In the genomic region with DNA sequence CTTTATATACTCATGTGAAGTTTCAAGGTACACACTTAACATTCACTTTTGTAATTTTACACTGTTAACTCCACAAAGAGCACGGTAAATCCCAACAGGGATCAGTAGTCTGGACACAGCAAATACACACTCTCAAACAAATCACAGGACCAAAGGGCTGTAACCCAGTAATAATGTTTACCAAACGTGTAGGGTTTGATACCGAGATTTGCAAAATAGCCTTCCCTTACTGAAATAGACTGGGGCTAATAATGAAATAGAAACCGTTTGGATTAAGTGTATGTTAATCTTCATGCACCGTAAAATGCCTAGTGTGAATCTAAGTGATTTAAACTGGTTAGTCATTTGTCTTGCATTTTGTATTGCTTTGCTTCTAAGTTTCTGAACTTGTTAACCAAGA, we compare ENCODE assay signal across 12 mouse cellular contexts. TPM values are rescaled to one million over a fixed set of nuclear protein-coding genes. Genes with fewer than 3 reads are reported as not detected.
DNase-seq lines count a peak whose midpoint lies in the region; ATAC-seq and TF ChIP-seq lines count a peak whose summit lies in the region.
"Had no signal": no experiment of that assay in that cellular context is flagged by ENCODE, and none has a peak within 500 bp of the region (broad histone marks: within the 10 kb centered on the region; RNA-seq: fewer than 3 reads in every experiment).

No protein-coding gene starts in this region.

- H3K27me3 ChIP-seq in erythroblast, embryonic 14.5 days (ENCODE audit: control insufficient read depth): no peaks in the 10 kb centered on the region
- no peaks in the 10 kb centered on the region for H3K27me3 ChIP-seq in lung, embryonic 14.5 days (ENCODE audit: insufficient read depth, low read length)
- no peaks in the 10 kb centered on the region for H3K27me3 ChIP-seq in hindbrain, embryonic 16.5 days (replicated peaks; ENCODE audit: control insufficient read depth, insufficient read depth, low read length)
- no peaks in the 10 kb centered on the region for H3K27me3 ChIP-seq in midbrain, embryonic 16.5 days (ENCODE audit: control insufficient read depth, insufficient read depth, low read depth, low read length)

- peaks cover 13% of the 10 kb centered on the region for H3K36me3 ChIP-seq in erythroblast, embryonic 14.5 days (ENCODE audit: control insufficient read depth)
- H3K36me3 ChIP-seq in lung, embryonic 14.5 days (ENCODE audit: insufficient read depth): peaks cover 8% of the 10 kb centered on the region; the same call in 1 of the 2 replicates
- H3K36me3 ChIP-seq in hindbrain, embryonic 16.5 days (ENCODE audit: control insufficient read depth, insufficient read depth, low read length): no peaks in the 10 kb centered on the region
- no peaks in the 10 kb centered on the region for H3K36me3 ChIP-seq in midbrain, embryonic 16.5 days (ENCODE audit: control insufficient read depth, insufficient read depth, low read length)

- peak overlapping the region; percentile 28 for H3K4me3 ChIP-seq in erythroblast, embryonic 14.5 days (replicated peaks)
- peak overlapping the region; percentile 73 for H3K4me3 ChIP-seq in lung, embryonic 14.5 days (ENCODE audit: low read depth, low read length)
- H3K4me3 ChIP-seq in hindbrain, embryonic 16.5 days (ENCODE audit: low read length): no peak overlapping the region
- no peak overlapping the region for H3K4me3 ChIP-seq in midbrain, embryonic 16.5 days (ENCODE audit: low read depth, low read length)

- no peaks in the 10 kb centered on the region for H3K9me3 ChIP-seq in erythroblast, embryonic 14.5 days (ENCODE audit: control insufficient read depth, low read length)
- H3K9me3 ChIP-seq in lung, embryonic 14.5 days (ENCODE audit: low read depth, low read length): no peaks in the 10 kb centered on the region
- no peaks in the 10 kb centered on the region for H3K9me3 ChIP-seq in hindbrain, embryonic 16.5 days (ENCODE audit: control insufficient read depth, low read length)
- no peaks in the 10 kb centered on the region for H3K9me3 ChIP-seq in midbrain, embryonic 16.5 days (replicated peaks; ENCODE audit: control insufficient read depth, low read length, poor library complexity, severe bottlenecking)

- no peak for TF ChIP-seq CTCF in lung, embryonic 14.5 days (IDR thresholded peaks at IDR 0.05; ENCODE audit: low read depth)

- 17% methylated on average over 5 of the region's 5 CpGs for WGBS in lung, embryonic 14.5 days
- 24% methylated on average over 5 of the region's 5 CpGs for WGBS in hindbrain, embryonic 16.5 days
- WGBS in midbrain, embryonic 16.5 days: 22% methylated on average over 5 of the region's 5 CpGs

- H3K27ac ChIP-seq in lung, embryonic 14.5 days (ENCODE audit: low read depth): no peak overlapping the region
- no peak overlapping the region for H3K27ac ChIP-seq in hindbrain, embryonic 16.5 days (ENCODE audit: low read depth, low read length)
- H3K27ac ChIP-seq in midbrain, embryonic 16.5 days (ENCODE audit: low read length): no peak overlapping the region

- no peak for DNase-seq in lung, embryonic 14.5 days
- DNase-seq in lung, postnatal 10 days: no peak
- DNase-seq in adrenal gland, postnatal 4 days (ENCODE audit: low spot score in 2 of 2): no peak
- no peak for DNase-seq in frontal cortex, postnatal 25 days (ENCODE audit: low spot score in 2 of 2)
- DNase-seq: B cell, adult 2 months; embryo, embryonic 11 days; right cerebral cortex, postnatal 25 days; thymus, adult 18-20 months had no signal

- peaks cover 37% of the 10 kb centered on the region for H3K4me1 ChIP-seq in erythroblast, embryonic 14.5 days (ENCODE audit: control insufficient read depth)
- H3K4me1 ChIP-seq in lung, embryonic 14.5 days (ENCODE audit: insufficient read depth): no peaks in the 10 kb centered on the region
- H3K4me1 ChIP-seq in hindbrain, embryonic 16.5 days (ENCODE audit: control insufficient read depth, insufficient read depth, low read depth, low read length): peaks cover 16% of the 10 kb centered on the region
- H3K4me1 ChIP-seq in midbrain, embryonic 16.5 days (ENCODE audit: control insufficient read depth, insufficient read depth, low read length): peaks cover 21% of the 10 kb centered on the region

- ATAC-seq in erythroblast, adult 5-6 weeks (replicated peaks; ENCODE audit: low FRiP score, poor library complexity, severe bottlenecking): no peak
- ATAC-seq in lung, embryonic 14.5 days (ENCODE audit: insufficient read depth): no peak
- ATAC-seq in hindbrain, embryonic 16.5 days: no peak
- no peak for ATAC-seq in midbrain, embryonic 16.5 days

- no peak overlapping the region for H3K9ac ChIP-seq in lung, embryonic 14.5 days
- no peak overlapping the region for H3K9ac ChIP-seq in hindbrain, embryonic 16.5 days (ENCODE audit: low read depth, low read length)
- 0 out of 2 replicates have a peak overlapping the region, but pooled peaks have one; percentile 3 for H3K9ac ChIP-seq in midbrain, embryonic 16.5 days (ENCODE audit: low read depth, low read length)

- peak overlapping the region; percentile 84 for H3K4me2 ChIP-seq in lung, embryonic 14.5 days
- peak overlapping the region; percentile 83; the same call in 1 of the 2 replicates for H3K4me2 ChIP-seq in hindbrain, embryonic 16.5 days (ENCODE audit: low read length)
- no peak overlapping the region for H3K4me2 ChIP-seq in midbrain, embryonic 16.5 days (ENCODE audit: low read length)

RNA-seq across cellular contexts. Expression of gene Snx14, which starts 1.2 kb away (rescaled TPM):
- polyA plus RNA-seq in erythroblast, embryonic 14.5 days (2012): 0.10 and 0.13 TPM in 2 replicates
- 12.7 and 19.6 TPM in 2 replicates for total RNA-seq in erythroblast, adult 5-6 weeks (2015; ENCODE audit: low replicate concordance)
- 12.8 and 12.9 TPM in 2 replicates for total RNA-seq in erythroblast, adult 5-6 weeks (2017; ENCODE audit: low replicate concordance)
- polyA plus RNA-seq in lung, embryonic 14.5 days (2014; fragmentation: Nextera tagmentation; extraction: Ambion mirVana): 22.9 and 24.5 TPM in 2 replicates
- polyA plus RNA-seq in hindbrain, embryonic 16.5 days (2015; fragmentation: Nextera tagmentation; extraction: Ambion mirVana): 39.7 and 41.1 TPM in 2 replicates
- 42.5 and 43.4 TPM in 2 replicates for polyA plus RNA-seq in midbrain, embryonic 16.5 days (2015; fragmentation: Nextera tagmentation; extraction: Ambion mirVana)
- total RNA-seq in adrenal gland, postnatal 4 days (2021): 10 to 100 TPM; 59.0 to 60.1 TPM

RNA-seq across cellular contexts. Expression of gene Gm20537, which starts 16.4 kb away (rescaled TPM):
- polyA plus RNA-seq in erythroblast, embryonic 14.5 days (2012): not detected in 2 replicates
- total RNA-seq in erythroblast, adult 5-6 weeks (2015; ENCODE audit: low replicate concordance): not detected in 2 replicates
- total RNA-seq in erythroblast, adult 5-6 weeks (2017; ENCODE audit: low replicate concordance): not detected in 2 replicates
- 0.68 TPM in 1 of 2 replicates, not detected in the other for polyA plus RNA-seq in lung, embryonic 14.5 days (2014; fragmentation: Nextera tagmentation; extraction: Ambion mirVana)
- 0.70 and 1.2 TPM in 2 replicates for polyA plus RNA-seq in hindbrain, embryonic 16.5 days (2015; fragmentation: Nextera tagmentation; extraction: Ambion mirVana)
- 0.35 and 0.66 TPM in 2 replicates for polyA plus RNA-seq in midbrain, embryonic 16.5 days (2015; fragmentation: Nextera tagmentation; extraction: Ambion mirVana)
- 1 to 10 TPM in 1 of 2 experiments, under 1 TPM in 1; 0.73 to 1.3 TPM for total RNA-seq in adrenal gland, postnatal 4 days (2021)

RNA-seq across cellular contexts. Expression of gene Syncrip, which starts 42.4 kb away (rescaled TPM):
- 3.0 and 3.8 TPM in 2 replicates for polyA plus RNA-seq in erythroblast, embryonic 14.5 days (2012)
- 50.6 and 51.7 TPM in 2 replicates for total RNA-seq in erythroblast, adult 5-6 weeks (2015; ENCODE audit: low replicate concordance)
- total RNA-seq in erythroblast, adult 5-6 weeks (2017; ENCODE audit: low replicate concordance): 36.5 and 38.8 TPM in 2 replicates
- 141 and 151 TPM in 2 replicates for polyA plus RNA-seq in lung, embryonic 14.5 days (2014; fragmentation: Nextera tagmentation; extraction: Ambion mirVana)
- 67.1 and 71.6 TPM in 2 replicates for polyA plus RNA-seq in hindbrain, embryonic 16.5 days (2015; fragmentation: Nextera tagmentation; extraction: Ambion mirVana)
- 75.2 and 87.6 TPM in 2 replicates for polyA plus RNA-seq in midbrain, embryonic 16.5 days (2015; fragmentation: Nextera tagmentation; extraction: Ambion mirVana)
- 100 to 1,000 TPM; 101 to 112 TPM for total RNA-seq in adrenal gland, postnatal 4 days (2021)

Comparison
In these comparisons a context has a peak if more than half of its experiments do, and no peak if none do; other contexts are left out.
1. H3K4me3 ChIP-seq: peak in erythroblast, embryonic 14.5 days (single experiment) and lung, embryonic 14.5 days (single experiment); none in hindbrain, embryonic 16.5 days (single experiment) and midbrain, embryonic 16.5 days (single experiment).
2. RNA of gene Snx14, which starts 1.2 kb away (polyA plus RNA-seq): 42.5 to 43.4 TPM in midbrain, embryonic 16.5 days, 39.7 to 41.1 TPM in hindbrain, embryonic 16.5 days and 22.9 to 24.5 TPM in lung, embryonic 14.5 days; 0.10 to 0.13 TPM in erythroblast, embryonic 14.5 days; every median in the first group is over 10 times any median in the second.
3. RNA of gene Syncrip, which starts 42.4 kb away (polyA plus RNA-seq): 141 to 151 TPM in lung, embryonic 14.5 days, 75.2 to 87.6 TPM in midbrain, embryonic 16.5 days and 67.1 to 71.6 TPM in hindbrain, embryonic 16.5 days; 3.0 to 3.8 TPM in erythroblast, embryonic 14.5 days; every median in the first group is over 10 times any median in the second.